Mouse (Mus musculus) layer of hippocampus, adult 8-10 months (tissue): ENCODE data around the gene Olfr113. TPM values are rescaled to one million over a fixed set of nuclear protein-coding genes. Genes with fewer than 3 reads are reported as not detected.
"Not testable (repeated sequence)": the region's sequence is repeated elsewhere in the genome, so short reads cannot be mapped to it uniquely, and the experiment has no call there.

Source experiments
- DNase-seq, 2 experiments: peaks; one replicate each; pipeline ENCODE4 v3.0.0; 2022; ENCODE audit warnings: low spot score in 2 of 2
- total RNA-seq, 4 experiments: library from RNA; stranded (reverse); gene quantifications; 2 replicates each; pipeline ENCODE4 v1.2.4; 2022

Gene Olfr113
- not detected for total RNA-seq

GRCm38 (mm10) chr17:37577563-37577962 is at the start of gene Olfr113:
Gene Olfr113, minus strand, starts transcription at chr17:37577663.
- no peak for DNase-seq

GRCm38 (mm10) chr17:37627009-37627408 is 49.5 kb upstream of the Olfr113 start, which contains the start of the genes Olfr115 and Olfr116:
Gene Olfr115, minus strand, starts transcription at chr17:37627109.
Gene Olfr116, minus strand, starts transcription at chr17:37627199.
- no peak for DNase-seq

DNA sequence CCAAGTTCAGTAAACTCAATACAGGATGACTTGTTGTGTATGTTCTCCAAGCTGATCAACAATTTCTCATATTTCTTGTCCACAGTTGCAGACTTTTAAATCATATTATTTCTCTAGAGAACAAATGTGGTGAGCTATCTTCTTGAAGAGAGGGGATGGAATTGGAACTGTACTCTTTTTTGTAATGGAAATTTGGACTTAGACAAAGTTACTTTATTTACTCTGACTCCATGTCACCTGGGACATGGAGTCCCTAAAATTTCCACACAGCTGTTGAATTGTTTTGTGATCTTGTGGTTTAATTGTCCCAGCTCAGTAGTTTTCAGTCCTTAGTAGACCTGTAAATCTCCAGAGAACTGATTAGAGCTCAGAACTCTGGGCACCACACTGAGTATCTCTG is 15.2 kb upstream of the Olfr113 start, which contains the start of gene Olfr114:
Gene Olfr114 (minus strand): TSS at position 101 of the 400 bp plus-strand sequence.
- DNase-seq, result no peak

- DNase-seq, result no peak
These were observed 8.1 kb downstream of the Olfr113 start, which contains the start of gene Olfr112 for GRCm38 (mm10) chr17:37569351-37569750. Gene Olfr112, minus strand, starts transcription at chr17:37569451.

GRCm38 (mm10) chr17:37558913-37559615 is 18.4 kb downstream of the Olfr113 start:
- DNase-seq, result no peak

DNA sequence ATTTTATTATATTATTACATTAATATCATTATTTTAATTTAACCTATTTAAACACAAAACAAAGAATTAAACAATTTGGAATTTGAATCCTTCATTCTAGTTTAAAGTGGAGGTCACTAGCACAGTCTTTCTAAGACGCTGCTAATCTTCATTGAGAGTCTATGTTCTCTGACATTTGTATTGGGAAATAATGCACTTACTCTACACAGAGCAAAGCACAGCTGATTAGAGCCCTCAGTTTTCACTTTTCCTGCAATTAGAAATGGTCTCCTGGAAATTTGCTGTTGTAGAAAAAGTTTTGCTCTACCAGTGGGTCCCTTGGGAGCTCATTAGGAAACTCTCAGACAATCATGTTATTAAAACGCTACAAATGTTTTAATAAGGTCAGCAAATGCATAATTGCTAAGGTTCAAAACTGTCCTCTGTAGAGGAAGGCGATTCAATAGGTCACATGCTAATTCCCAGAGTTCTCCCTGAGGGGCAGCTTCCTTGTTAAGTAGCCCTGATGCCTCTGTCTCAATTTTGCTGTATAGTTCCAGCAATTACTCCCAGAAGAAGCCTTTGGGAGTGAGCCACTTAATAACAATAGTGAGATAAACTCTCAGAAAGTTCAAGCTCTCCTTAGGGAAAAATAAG is 33.5 kb downstream of the Olfr113 start:
- DNase-seq, result no peak

- no peak for DNase-seq
These were observed 35.9 kb downstream of the Olfr113 start for GRCm38 (mm10) chr17:37541454-37542119.

GRCm38 (mm10) chr17:37538416-37538815 is 39.0 kb downstream of the Olfr113 start:
- DNase-seq, result not testable (repeated sequence)

DNA sequence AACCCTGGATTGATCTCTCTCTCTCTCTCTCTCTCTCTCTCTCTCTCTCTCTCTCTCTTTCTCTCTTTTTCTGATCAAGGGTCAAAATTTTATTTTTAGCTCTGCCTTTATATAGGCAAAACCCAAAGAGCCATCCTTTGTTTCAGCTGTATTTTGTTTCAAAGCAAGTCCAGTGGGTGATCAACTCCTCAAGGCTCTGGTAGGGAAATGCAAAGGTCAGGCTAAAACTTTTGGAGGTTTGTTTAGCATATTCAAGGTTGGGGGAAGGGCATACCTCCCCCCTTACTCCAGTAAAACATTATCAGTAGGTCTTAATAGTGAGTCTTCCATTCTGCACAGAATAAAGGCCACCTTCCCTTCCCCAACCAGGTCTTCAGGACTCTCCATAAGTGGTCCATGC is 42.3 kb downstream of the Olfr113 start:
- no peak for DNase-seq

DNA sequence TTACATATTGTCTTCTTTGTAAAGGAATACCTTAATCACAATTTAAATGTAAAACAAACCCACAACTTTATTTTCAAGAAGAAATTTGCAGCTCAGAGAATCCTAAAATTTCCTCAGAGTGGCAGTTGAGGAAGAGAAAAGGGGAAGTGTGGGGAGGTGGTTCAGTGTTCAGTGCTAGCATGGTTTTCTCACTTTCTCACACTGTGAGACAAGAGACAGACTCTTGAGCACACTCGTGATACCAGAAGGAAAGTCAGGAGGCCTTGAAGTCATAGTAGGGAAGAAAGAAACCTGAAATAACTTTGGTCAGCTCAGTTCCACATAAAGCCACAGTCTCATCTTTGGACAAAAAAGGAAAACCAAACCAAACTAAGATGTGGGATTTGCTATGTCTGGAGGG is 52.0 kb downstream of the Olfr113 start:
- not testable (repeated sequence) for DNase-seq

- DNase-seq, result not testable (repeated sequence)
These were observed 52.9 kb downstream of the Olfr113 start for GRCm38 (mm10) chr17:37524612-37525011.

Other genes starting within 250 kb of the Olfr113 start
- gene Olfr103, start 238.0 kb downstream of the Olfr113 start, total RNA-seq, result not detected
- not detected for gene Olfr104-ps, start 218.1 kb downstream of the Olfr113 start, total RNA-seq
- not detected for gene Olfr105-ps, start 198.6 kb downstream of the Olfr113 start, total RNA-seq
- not detected for gene Olfr106-ps, start 187.3 kb downstream of the Olfr113 start, total RNA-seq
- gene Olfr107, start 178.4 kb downstream of the Olfr113 start, total RNA-seq, result not detected
- gene Olfr108, start 132.2 kb downstream of the Olfr113 start, total RNA-seq, result not detected
- gene Olfr109, start 118.7 kb downstream of the Olfr113 start, total RNA-seq, result not detected
- not detected for gene H2-M2, start 94.1 kb downstream of the Olfr113 start, total RNA-seq
- gene Olfr110, start 85.2 kb downstream of the Olfr113 start, total RNA-seq, result 1 to 10 TPM in 2 of 4 experiments, not detected in 2; 1.8 to 2.5 TPM
- 1 to 10 TPM in 2 of 4 experiments, not detected in 2; 4.8 to 5.5 TPM for gene Olfr111, start 69.6 kb downstream of the Olfr113 start, total RNA-seq
- gene Olfr112, start 8.2 kb downstream of the Olfr113 start, total RNA-seq, result not detected
- gene Olfr114, start 15.1 kb upstream of the Olfr113 start, total RNA-seq, result not detected
- gene Olfr115, start 49.4 kb upstream of the Olfr113 start, total RNA-seq, result not detected
- gene Olfr116, start 49.5 kb upstream of the Olfr113 start, total RNA-seq, result not detected
- not detected for gene Olfr117, start 86.1 kb upstream of the Olfr113 start, total RNA-seq
- gene Olfr118, start 89.3 kb upstream of the Olfr113 start, total RNA-seq, result not detected
- not detected for gene Olfr119, start 118.9 kb upstream of the Olfr113 start, total RNA-seq
- gene Olfr120, start 144.1 kb upstream of the Olfr113 start, total RNA-seq, result not detected
- gene Olfr121, start 171.2 kb upstream of the Olfr113 start, total RNA-seq, result not detected
- gene Olfr122, start 190.9 kb upstream of the Olfr113 start, total RNA-seq, result not detected
- gene Olfr123, start 215.9 kb upstream of the Olfr113 start, total RNA-seq, result not detected
- gene Olfr124, start 222.2 kb upstream of the Olfr113 start, total RNA-seq, result not detected